Mouse (Mus musculus): ENCODE results near the gene Clic5.

The Clic5 gene

DNA sequence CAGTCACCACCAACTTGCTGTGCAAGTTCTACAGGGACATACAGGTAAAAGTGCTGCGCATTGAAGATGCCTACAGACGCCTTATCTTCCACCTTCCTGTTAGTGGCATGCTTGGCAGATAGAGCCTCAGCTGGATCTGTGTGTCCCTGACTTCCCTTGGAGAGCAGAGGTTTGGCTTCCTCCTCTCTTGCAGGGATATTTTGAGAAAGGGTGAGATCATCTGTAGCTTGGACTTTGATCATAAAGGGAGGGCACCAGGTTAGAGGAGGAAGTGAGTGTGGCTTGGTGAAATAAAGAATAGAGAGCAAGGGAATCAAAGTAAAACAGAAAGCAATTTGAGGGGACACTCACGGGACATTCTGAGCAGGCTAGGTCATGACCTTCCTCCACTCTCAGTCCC lies 4.6 kb downstream of the Clic5 start:
- no peak for DNase-seq (ENCODE audit: low spot score)

DNA sequence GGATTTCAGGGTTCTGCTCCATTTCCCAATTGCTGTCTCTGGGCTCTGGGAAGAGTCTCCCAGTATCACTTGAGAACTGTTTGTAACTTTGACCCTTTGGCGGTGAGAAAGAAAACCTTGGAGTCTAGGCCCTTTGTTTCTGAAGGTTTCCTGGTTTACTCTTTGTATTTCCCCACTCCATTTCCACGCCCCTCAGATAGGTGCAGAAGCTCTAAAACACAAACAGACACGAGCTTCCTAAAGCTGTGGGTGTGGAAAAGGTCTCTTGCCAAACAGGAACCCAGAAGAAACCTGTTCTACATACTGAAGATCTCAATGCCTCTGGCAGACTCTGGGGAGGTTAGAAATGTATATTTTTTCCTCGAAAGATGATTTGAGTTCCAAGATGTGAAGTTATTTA lies 10.8 kb downstream of the Clic5 start:
- no peak for DNase-seq (ENCODE audit: low spot score)

DNA sequence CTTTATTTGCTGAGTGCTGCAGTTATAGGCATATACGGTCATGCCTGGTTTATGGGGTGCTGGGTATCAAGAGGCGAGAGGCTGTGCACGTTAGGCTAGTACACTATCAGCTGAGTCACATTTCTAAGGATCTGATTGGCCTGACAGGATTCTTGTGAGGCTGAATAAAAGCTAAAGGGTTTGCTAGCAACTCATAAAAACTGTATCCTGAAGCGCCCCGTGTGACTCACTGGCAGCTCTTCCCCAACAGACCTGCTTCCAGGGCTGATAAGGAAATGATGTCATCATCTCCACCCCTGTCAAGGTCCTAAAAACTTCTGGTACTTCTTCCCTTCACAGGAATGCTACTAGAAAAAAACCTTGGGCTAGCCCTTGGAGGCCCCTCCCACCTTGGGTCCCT lies 14.6 kb downstream of the Clic5 start:
- no peak for DNase-seq (ENCODE audit: low spot score)

DNA sequence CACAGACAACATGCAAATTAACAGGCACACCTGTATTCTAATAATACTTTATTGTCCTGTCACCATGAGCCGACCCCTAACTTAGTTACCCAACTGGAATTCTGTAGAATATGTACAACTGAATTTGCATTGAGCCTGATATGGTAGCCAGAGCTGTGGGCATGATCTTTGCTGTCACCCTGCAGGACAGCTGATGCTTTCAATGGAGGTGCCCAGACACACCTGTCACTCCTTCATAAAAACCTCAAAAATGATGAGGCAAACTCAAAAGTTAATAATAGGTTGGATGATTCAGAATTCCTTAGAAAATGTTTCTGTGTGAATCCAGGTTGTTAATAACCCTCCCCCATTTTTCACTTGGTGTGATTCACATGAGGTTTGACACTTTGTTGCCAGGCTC lies 16.4 kb downstream of the Clic5 start:
- DNase-seq (ENCODE audit: low spot score): no peak

DNA sequence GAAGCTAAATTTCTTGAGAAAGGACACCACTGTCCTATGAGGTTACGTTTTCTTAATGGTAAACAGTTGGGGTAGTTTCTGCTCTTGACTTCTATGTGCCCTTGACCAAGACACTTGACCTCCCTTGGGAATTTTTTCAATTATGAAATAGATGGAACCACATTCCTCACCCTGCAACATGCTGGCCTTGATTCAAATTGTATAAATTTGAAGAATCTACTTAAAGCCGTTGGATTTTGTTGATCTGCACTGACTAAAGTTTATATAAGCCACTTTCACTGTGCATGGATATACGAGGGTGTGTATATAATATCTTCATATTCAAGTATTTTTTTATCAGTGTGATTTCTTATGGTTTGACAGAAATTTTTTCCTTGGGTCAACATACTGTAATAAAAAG lies 17.2 kb downstream of the Clic5 start:
- DNase-seq (ENCODE audit: low spot score): no peak

DNA sequence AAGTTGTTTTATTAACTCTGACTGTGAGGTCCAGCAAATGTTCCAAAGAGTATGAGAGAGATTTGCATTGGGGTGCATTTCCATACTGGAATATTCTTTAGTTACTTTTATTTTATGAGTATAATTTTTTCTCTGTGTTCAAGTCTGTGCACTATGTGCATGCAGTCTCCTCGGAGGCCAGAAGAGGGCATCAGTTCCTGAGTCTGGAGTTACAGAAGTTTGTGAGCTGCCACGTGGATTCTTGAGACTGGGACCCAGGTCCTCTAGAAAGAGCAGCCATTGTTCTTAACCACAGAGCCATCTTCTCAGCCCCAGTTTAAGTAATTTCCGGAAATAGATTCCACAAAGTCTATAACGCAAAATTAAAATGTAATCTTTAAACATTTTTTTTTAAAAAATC lies 20.5 kb downstream of the Clic5 start:
- DNase-seq (ENCODE audit: low spot score): no peak

DNA sequence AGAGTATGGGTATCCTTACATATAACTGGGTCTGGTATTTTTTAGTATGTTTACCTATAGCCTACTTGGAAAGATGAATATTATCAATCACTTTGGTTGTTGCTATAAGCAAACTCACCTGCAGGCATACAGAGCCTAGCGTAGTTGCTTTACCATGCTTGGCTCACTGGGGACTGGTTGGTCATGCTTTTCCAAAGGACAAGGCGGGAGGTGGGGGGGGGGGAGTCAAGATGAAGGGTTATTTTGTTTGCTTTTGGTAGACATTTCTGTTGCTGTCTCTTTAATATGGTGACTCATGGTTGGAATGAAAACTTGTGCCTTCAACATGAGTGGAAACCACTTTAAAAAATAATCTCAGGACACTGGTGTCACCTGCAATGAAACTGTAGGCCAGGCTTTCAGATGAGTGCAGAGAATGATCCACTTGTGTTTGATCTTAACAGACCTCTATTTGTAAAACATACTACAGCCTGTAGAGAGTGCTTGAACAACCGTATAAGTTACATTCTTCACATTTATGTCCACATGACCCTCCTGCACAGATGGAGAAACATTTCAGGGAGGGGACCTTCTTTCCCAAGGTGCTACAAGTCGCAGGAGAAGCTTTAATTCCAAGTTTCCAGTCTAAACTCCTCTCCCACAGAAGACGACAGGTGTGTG lies 24.7 kb downstream of the Clic5 start:
- DNase-seq (ENCODE audit: low spot score): no peak

DNA sequence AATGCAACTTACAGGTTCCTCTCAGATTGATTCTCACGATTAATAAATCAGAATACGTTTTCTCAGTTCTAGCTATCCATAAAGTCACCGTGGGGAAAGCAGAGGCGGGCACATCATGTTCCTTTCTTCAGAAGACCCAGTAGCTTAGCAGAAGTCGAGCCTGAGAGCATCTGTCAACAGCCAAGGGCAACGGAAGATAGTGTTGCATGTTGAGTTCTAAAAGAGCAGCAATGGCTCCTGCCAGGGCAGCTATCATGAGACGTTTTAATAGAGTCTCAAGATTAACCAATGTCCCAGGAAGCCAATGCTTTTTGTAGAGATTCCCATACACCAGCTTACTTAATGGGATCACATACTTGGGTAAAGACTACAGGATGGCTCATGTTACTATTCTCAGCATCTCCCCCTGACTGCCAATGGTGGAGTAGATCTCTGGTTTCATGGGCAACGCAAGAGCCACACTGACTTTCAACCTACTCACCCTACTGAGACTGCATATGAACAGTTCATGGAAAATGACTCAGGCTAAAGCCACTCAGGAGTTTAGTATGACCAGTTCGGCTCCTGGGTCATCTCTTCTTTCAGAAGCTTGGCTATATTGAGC lies 26.9 kb downstream of the Clic5 start:
- DNase-seq (ENCODE audit: low spot score): no peak

DNA sequence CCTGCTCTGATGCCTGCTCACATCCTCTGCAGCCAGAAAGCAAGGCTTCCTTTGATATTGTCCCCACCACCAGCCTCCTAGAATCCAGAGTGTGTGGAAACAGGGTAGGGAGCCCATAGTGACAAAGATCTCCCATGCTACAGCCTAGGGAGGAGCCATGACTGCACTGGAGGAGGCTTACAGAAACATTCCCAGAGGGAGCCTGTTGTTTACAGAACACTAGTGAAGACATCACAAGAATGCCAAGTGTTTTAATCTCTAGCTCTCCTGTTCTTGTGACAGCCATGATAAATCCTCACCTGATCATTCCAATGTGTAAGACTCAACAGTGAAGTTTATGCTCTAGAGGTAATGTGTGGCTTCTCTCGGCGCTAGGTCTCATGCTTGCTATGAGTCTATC lies 28.8 kb downstream of the Clic5 start:
- no peak for DNase-seq (ENCODE audit: low spot score)

DNA sequence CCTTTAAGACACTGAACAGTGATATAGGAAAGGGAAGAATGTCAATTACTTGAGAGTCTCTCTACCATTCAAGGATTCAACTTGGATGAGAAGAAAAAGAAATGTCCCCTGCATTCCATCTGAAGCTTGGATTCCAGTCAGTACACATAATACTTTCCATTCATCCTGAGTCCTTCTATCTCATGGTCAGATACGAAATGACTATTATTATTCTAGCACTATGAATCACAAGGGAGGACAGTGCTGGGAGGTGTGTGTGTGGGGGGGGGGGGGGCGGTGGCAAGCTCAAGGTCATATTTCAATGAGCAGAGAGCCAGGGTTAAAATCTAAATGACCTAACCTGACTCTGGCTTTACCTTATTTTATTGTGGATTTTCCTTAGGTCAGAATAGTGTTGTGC lies 31.6 kb downstream of the Clic5 start:
- no peak for DNase-seq (ENCODE audit: low spot score)

DNA sequence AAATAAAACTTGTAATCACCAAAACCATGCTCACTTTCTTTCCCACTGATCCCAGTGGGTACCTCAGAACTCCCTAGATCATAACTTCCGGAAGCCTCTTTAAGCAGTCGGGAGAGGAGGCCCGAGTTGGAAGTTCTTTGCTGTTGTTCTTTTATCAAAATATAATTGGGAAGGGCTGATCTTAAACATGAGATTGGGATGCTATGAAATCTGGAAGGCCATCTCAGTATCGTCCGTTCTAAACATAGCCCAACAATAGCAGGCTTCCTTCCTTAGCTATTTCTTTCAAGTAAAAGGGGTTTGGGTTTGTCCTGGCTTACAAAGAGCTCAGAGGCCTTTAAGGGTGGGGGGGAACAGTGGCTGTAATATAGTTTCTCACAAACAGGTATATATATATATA lies 40.0 kb downstream of the Clic5 start:
- no peak for DNase-seq (ENCODE audit: low spot score)

DNA sequence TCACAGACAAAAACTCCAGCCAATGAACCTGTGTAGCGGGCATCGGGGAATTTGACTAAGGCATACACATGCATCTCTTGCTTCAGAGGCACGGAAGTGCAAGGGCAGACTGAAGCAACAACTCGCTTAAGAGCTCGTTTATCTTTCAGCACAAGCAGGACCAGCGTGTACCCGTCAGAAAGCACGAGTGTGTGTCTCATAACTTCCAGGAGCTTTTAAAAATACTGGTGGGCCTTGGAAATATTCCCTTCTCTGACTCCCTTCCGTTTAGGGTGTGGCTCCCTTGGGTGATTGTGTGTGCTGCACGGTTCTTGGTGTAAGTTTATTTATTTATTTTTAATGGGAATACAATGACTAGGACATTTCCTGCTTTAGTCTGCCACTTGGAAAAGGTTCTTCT lies 41.7 kb downstream of the Clic5 start:
- no peak for DNase-seq (ENCODE audit: low spot score)

DNA sequence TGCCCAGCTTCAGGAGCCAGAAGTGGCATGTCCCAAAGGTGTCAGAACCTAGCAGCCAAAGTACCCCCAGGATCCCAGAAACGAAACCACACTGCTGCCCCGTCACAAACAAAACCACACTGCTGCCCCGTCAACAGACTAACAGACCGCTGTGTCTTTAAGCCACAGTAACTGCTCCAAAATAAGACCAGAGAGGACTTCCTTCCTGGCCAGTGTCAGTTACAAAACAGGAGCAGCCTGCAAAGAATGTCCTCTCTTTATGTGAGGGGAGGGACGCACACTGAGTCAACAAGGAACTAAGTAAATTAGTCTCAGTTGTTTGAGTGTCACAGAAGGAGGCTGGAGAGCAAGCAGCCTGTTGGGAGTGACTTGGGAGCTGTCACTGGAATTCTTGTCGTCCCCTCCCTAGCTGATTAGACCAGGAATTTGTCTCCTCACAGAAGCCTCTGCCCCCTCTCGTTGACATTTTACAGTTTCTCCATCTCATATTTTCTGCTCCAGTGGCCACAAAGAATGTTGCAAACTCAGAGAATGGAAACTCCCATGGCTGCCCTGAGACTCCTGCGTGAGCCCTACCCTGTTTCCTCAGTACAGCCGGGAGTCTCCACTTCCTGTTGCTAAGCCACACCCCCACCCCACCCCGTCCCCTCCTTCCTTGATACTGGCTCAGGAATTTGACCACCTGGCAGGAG lies 50.8 kb downstream of the Clic5 start:
- DNase-seq (ENCODE audit: low spot score): no peak

DNA sequence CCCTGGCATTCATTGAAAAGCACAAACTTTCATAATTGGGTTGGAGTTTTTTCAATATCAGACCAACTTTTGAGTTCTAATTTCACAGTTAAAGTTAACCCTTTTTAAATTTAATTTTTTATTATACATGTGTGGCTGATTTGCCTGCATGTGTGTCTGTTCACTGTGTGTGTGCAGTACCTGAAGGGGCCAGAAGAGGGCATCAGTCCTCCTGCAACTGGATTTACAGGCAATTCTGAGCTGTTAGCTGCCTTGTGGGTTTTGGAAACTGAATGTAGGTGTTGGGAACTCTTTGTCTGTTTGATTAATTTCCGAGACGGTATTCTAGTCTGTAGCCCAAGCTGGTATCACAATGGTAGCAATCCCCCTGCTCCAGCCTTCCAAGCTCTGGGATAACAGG lies 52.4 kb downstream of the Clic5 start:
- no peak for DNase-seq (ENCODE audit: low spot score)

DNA sequence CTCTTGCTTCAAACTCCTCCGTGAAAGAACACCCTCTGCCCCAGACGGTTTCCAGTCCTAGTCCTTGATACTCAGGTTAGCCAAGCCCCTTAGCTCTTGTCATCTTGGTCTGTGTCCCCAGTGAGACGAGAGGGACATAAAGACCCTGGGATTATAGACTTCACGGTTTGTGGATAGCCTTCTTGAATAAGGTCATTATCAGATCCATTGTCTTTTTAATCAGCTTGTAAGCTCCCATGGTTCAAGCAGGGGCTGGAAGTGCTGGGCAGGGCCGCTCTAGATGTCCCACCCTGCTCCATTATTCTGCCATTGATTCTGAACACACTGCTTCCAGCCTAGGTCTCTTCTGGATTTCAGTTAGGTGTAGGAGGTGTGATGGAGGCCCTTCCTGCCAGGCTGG lies 55.7 kb downstream of the Clic5 start:
- no peak for DNase-seq (ENCODE audit: low spot score)

DNA sequence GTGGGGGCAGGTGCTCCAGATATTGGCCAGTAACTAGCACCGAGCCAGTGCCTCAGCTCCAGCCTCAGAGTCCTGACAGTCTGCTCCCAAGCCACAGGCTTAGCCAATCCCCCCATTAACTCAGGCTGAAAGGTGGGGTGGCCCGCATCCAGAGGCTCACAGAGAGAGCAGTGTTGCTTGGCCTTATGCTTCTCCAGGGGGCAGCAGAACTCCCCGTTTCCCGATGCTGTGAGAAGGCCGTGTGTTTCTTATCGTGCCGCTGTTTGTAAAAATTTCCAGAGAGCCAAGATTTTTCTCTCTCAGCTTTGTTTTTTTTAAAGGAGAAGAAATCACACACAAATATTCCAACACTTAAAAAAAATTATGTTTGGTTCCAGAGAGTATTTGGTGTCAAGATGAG lies 56.2 kb downstream of the Clic5 start:
- no peak for DNase-seq (ENCODE audit: low spot score)

DNA sequence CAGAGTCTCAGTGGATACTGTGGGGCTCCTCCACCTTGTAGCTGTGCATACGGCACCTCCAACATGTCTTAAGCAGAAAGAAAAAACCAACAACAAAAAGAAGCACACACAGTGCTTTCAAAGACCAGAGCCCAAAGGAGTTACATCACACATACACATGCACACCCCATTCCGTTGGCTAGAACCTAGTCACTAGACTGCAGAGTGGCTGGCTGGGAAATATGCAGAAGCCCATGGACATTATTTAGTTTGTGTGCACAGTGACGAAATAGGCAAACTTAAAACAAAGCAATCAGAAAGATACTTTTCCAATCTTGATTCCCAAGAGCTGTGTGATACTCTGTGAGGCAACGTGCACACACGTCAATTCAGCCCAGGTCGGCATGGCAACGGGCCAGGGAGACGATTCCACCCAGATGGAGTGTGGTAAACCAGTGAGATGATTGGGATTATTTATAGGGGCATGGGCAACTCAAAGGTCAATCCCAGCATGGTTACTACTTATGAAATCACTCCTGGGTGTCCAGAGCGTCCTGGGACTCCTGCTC lies 57.8 kb downstream of the Clic5 start:
- DNase-seq (ENCODE audit: low spot score): no peak

DNA sequence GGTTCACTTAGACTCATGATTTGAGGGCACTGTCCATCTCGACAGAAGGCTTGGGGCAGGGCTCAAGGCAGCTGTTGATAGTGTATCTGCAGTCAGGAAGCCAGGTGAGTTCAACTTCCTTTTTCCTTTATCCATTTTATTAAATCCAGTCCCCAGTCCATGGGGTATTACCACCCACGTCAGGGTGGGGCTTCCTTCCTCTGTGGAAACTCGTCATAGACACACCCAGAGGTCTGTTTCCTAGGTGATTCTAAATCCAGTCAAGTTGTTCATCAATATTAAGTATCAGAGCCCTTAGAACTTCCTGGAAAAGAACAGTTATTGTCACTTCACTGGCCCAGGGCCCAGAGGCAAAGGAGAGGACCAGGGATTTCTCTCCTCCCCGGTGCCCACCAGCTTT lies 61.2 kb downstream of the Clic5 start:
- DNase-seq (ENCODE audit: low spot score): no peak

DNA sequence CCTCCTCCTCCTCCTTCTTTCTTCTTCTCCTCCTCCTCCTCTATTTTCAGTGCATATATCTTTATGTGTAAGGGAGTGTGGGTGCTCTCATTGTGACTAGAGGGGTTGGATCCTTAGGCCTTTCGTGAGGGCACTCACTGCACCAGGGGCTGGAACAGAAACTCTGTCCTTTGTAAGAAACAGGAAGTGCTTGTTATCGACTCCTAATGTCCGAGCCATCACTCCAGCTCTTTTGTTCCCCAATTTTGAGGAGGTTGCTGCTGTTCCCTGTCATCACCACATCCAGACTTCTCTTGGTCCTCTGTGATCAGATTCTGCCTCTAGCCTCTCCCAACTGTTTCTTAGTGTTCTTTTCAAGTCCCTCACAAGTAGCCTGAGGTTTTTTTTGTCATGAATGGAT lies 64.3 kb downstream of the Clic5 start:
- DNase-seq (ENCODE audit: low spot score): no peak

DNA sequence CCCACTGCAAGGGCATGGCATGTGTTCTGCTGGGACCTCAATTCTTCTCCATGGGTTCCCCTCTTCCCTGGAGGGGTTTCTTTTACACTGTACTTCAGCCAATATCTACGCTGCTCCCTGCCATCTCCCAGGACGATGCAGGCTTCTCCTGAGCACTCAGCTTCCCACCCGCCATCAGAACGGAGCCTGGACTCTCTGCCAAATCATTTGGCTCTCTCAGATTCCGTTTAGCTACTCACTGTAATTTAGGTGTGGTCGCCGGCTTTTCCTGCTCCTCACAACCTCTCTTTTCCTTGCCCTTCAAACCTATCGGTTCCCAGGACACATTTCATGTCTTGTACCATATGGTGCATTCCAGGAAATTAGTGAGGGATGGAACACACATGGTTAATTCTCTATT lies 66.3 kb downstream of the Clic5 start:
- DNase-seq (ENCODE audit: low spot score): no peak

DNA sequence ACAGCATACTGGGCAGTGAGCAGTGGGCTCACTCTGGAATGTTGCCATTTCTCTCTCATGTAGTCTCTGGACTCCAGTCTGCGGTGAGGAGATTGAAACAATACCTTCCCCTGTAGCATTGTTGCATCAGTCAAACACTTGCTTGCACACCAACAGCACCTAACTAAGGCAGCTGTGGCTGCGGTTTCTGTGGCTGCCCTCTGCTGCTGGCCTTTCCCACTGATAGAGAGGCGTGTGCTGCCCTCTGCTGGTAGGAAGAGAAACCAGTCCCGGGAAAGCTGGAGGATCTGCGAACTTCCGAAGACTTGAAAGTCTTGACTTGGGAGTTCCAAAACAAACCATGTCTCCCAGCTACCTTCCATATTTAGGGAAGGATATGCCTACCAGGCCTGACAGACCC lies 68.2 kb downstream of the Clic5 start:
- peak; percentile 82 for DNase-seq (ENCODE audit: low spot score)

DNA sequence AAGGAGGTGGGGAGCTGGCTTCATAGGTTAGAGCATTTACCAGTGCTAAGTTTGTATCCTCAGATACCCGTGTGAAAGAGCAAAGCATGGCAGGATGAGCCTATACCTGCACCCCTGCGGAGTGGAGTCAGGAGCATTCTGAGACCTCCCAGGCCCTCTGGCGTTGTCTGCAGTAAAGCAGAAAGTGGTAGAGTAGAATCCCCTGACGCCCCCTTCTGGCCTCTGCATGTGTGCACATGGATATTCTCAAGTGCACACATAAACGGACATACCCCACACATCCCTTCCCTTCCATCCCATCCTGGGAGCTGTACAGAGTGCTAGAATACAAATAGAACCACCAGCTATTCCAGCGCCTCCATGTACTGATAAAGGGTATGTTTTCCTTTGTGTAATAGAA lies 70.9 kb downstream of the Clic5 start:
- no peak for DNase-seq (ENCODE audit: low spot score)

DNA sequence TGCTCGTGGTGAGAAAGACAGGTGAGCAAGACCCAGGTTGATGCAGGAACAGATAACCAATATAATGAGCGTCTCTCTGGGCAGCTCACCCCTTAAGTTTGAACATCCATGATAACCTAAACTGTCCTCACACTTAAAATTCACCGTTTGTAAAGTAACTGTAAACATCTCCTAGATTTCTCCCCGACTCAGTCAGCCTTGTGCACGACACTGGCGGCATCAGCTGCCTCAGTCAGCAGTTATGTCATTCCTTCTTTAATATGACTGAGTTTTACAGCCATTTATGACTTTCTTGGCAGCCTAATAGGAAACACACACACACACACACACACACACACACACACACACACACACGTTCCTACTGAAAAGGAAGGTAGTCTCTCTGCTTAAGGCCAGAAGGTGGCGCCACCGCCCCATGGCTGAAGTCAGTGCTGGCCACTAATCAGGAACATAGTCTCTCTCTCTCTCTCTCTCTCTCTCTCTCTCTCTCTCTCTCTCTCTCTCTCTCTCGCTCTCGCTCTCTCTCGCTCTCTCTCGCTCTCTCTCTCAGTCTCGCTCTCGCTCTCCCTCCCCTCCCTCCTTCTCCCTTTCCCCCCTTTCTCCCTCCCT lies 73.3 kb downstream of the Clic5 start:
- peak; percentile 24 for DNase-seq (ENCODE audit: low spot score)

Data from testis, postnatal 14 days (tissue).